Mouse (Mus musculus) lung, embryonic 14.5 days (tissue): Measurements from ENCODE around the gene Rundc3a. TPM values are rescaled to one million over a fixed set of nuclear protein-coding genes. Genes with fewer than 3 reads are reported as not detected.

Experiments used
- ATAC-seq: fragments of 200-750 bp; cut with Nextera tagmentation; 2 replicates; pipeline ENCODE4 v1.8.0; 2017; ENCODE audit warnings: mild to moderate bottlenecking, moderate TSS enrichment, moderate library complexity; ENCODE audit not compliant: insufficient read depth
- DNase-seq: peaks from one replicate; pipeline ENCODE4 v3.0.0-alpha.2; 2015
- H3K27ac ChIP-seq: fragments of 300-500 bp; sonication (generic); 2 replicates; pipeline ENCODE4 v1.5.1; 2014; ENCODE audit warnings: low read depth, mild to moderate bottlenecking, moderate library complexity
- H3K27me3 ChIP-seq: fragments of 300-500 bp; sonication (generic); 2 replicates; pipeline ENCODE4 v1.6.1; 2014; ENCODE audit warnings: low read length, control low read depth; ENCODE audit not compliant: insufficient read depth
- H3K36me3 ChIP-seq: fragments of 300-500 bp; sonication (generic); 2 replicates; pipeline ENCODE4 v1.6.1; 2014; ENCODE audit warnings: control low read depth; ENCODE audit not compliant: insufficient read depth
- H3K4me1 ChIP-seq: fragments of 300-500 bp; sonication (generic); 2 replicates; pipeline ENCODE4 v1.6.1; 2014; ENCODE audit warnings: antibody characterized with exemption, control low read depth; ENCODE audit not compliant: insufficient read depth
- H3K4me2 ChIP-seq: fragments of 300-500 bp; sonication (generic); 2 replicates; pipeline ENCODE4 v1.6.1; 2014; ENCODE audit warnings: mild to moderate bottlenecking
- H3K4me3 ChIP-seq: fragments of 300-500 bp; sonication (generic); 2 replicates; pipeline ENCODE4 v1.5.1; 2014; ENCODE audit warnings: low read depth, low read length
- H3K9ac ChIP-seq: fragments of 300-500 bp; sonication (generic); 2 replicates; pipeline ENCODE4 v1.6.1; 2014
- H3K9me3 ChIP-seq: fragments of 300-500 bp; sonication (generic); 2 replicates; pipeline ENCODE4 v1.6.1; 2016; ENCODE audit warnings: low read depth, low read length, control low read depth
- CTCF ChIP-seq: IDR thresholded peaks from 2 replicates; pipeline ENCODE4 v1.5.1; 2016; ENCODE audit warnings: antibody characterized with exemption, low read depth
- WGBS: fragments of 180-500 bp; shearing (Covaris S2); extraction: QIAGEN DNeasy Blood & Tissue Kit; methylation state at CpG from one replicate; pipeline ENCODE4 v1.1.7; 2014; 5-methylcytosine and 5-hydroxymethylcytosine counted together
- polyA plus RNA-seq: library from polyadenylated mRNA; unstranded; fragments of >200 nt; fragmentation: Nextera tagmentation; extraction: Ambion mirVana; gene quantifications from 2 replicates; pipeline ENCODE4 v1.2.1, GENCODE M21; 2014

The Rundc3a gene
- polyA plus RNA-seq, 1 experiment from 2014 or later: 1.1 TPM

GRCm38 (mm10) chr11:102375196-102376173 lies 17.7 kb upstream of the Rundc3a start:
- Histone ChIP-seq H3K4me2 (peak overlapping the region; percentile 59), H3K4me3 (peak overlapping the region; percentile 13), H3K36me3 (no peaks in the 10 kb centered on the region), H3K27ac (peak overlapping the region; percentile 72), H3K27me3 (no peaks in the 10 kb centered on the region), H3K9me3 (no peaks in the 10 kb centered on the region), H3K4me1 (peaks cover 10% of the 10 kb centered on the region; the same call in 1 of the 2 replicates), H3K9ac (peak overlapping the region; percentile 44)
- DNase-seq: peak; percentile 54
- WGBS: 4% methylated on average over 23 of the region's 23 CpGs
- peak; percentile 86 for ATAC-seq
- TF ChIP-seq CTCF: no peak

GRCm38 (mm10) chr11:102376196-102376835 lies 16.9 kb upstream of the Rundc3a start:
- H3K27me3 ChIP-seq: no peaks in the 10 kb centered on the region
- TF ChIP-seq CTCF: no peak
- H3K4me1 ChIP-seq: peaks cover 10% of the 10 kb centered on the region; the same call in 1 of the 2 replicates
- WGBS: 11% methylated on average over 8 of the region's 8 CpGs
- H3K27ac ChIP-seq: peak overlapping the region; percentile 21; the same call in 1 of the 2 replicates
- peak overlapping the region; percentile 13; the same call in 1 of the 2 replicates for H3K4me3 ChIP-seq
- no peak for ATAC-seq
- H3K4me2 ChIP-seq: peak overlapping the region; percentile 59
- no peak for DNase-seq
- no peaks in the 10 kb centered on the region for H3K36me3 ChIP-seq
- H3K9me3 ChIP-seq: no peaks in the 10 kb centered on the region
- H3K9ac ChIP-seq: peak overlapping the region; percentile 44

- TF ChIP-seq CTCF: peak; percentile 35; the same call in 1 of the 2 replicates
- Histone ChIP-seq H3K9me3 (no peaks in the 10 kb centered on the region), H3K27ac (no peak overlapping the region), H3K9ac (no peak overlapping the region), H3K4me3 (no peak overlapping the region), H3K4me2 (no peak overlapping the region), H3K36me3 (no peaks in the 10 kb centered on the region), H3K27me3 (no peaks in the 10 kb centered on the region), H3K4me1 (peaks cover 10% of the 10 kb centered on the region; the same call in 1 of the 2 replicates)
- ATAC-seq (no peak), DNase-seq (no peak)
- 53% methylated on average over 12 of the region's 12 CpGs for WGBS
Measured at GRCm38 (mm10) chr11:102377186-102377585, 16.0 kb upstream of the Rundc3a start.

GRCm38 (mm10) chr11:102380091-102380490 lies 13.1 kb upstream of the Rundc3a start:
- H3K36me3 ChIP-seq: no peaks in the 10 kb centered on the region
- no peak for TF ChIP-seq CTCF
- no peak for DNase-seq
- H3K27me3 ChIP-seq: no peaks in the 10 kb centered on the region
- no peak for ATAC-seq
- WGBS: 63% methylated on average over 5 of the region's 5 CpGs
- no peak overlapping the region for H3K4me2 ChIP-seq
- H3K27ac ChIP-seq: no peak overlapping the region
- H3K9me3 ChIP-seq: no peaks in the 10 kb centered on the region
- peaks cover 10% of the 10 kb centered on the region; the same call in 1 of the 2 replicates for H3K4me1 ChIP-seq
- no peak overlapping the region for H3K9ac ChIP-seq
- no peak overlapping the region for H3K4me3 ChIP-seq

- no peak overlapping the region for H3K9ac ChIP-seq
Measured at GRCm38 (mm10) chr11:102381341-102382100, 11.7 kb upstream of the Rundc3a start.

GRCm38 (mm10) chr11:102382794-102383193 lies 10.4 kb upstream of the Rundc3a start:
- Histone ChIP-seq H3K4me1 (no peaks in the 10 kb centered on the region), H3K27me3 (no peaks in the 10 kb centered on the region), H3K36me3 (no peaks in the 10 kb centered on the region), H3K4me2 (no peak overlapping the region), H3K9ac (no peak overlapping the region), H3K27ac (no peak overlapping the region), H3K4me3 (no peak overlapping the region), H3K9me3 (no peaks in the 10 kb centered on the region)
- DNase-seq (no peak), ATAC-seq (no peak)
- 73% methylated on average over 3 of the region's 3 CpGs for WGBS
- TF ChIP-seq CTCF: no peak

More at GRCm38 (mm10) chr11:102381341-102382100, 11.7 kb upstream of the Rundc3a start:
- no peak for DNase-seq
- 30% methylated on average over 4 of the region's 4 CpGs for WGBS
- Histone ChIP-seq H3K4me2 (no peak overlapping the region), H3K27me3 (no peaks in the 10 kb centered on the region), H3K36me3 (no peaks in the 10 kb centered on the region), H3K4me3 (no peak overlapping the region), H3K4me1 (no peaks in the 10 kb centered on the region), H3K27ac (no peak overlapping the region), H3K9me3 (no peaks in the 10 kb centered on the region)
- TF ChIP-seq CTCF: no peak
- ATAC-seq: no peak
